Mouse (Mus musculus): ENCODE measurements around the gene Mat1a. TPM values are rescaled to one million over a fixed set of nuclear protein-coding genes. Genes with fewer than 3 reads are reported as not detected.
A peak's percentile ranks its signal among the peaks of the same experiment; 100 is the strongest.

The Mat1a gene
- polyA plus RNA-seq, 2 experiments: not detected

- no peak overlapping the region for H3K4me3 ChIP-seq (replicated peaks; ENCODE audit: low read length)
- H3K27me3 ChIP-seq (ENCODE audit: control insufficient read depth, insufficient read depth, low read length): no peaks in the 10 kb centered on the region
- no peaks in the 10 kb centered on the region for H3K36me3 ChIP-seq (ENCODE audit: control insufficient read depth, insufficient read depth, low read length)
- ATAC-seq (ENCODE audit: low FRiP score, low read depth) (no peak), DNase-seq (ENCODE audit: low spot score) (peak; percentile 17)
- WGBS: 47% methylated on average over 1 of the region's 1 CpGs
- H3K4me1 ChIP-seq (ENCODE audit: control insufficient read depth, insufficient read depth, low read length): no peaks in the 10 kb centered on the region
- no peak overlapping the region for H3K4me2 ChIP-seq (replicated peaks; ENCODE audit: low read depth, low read length, severe bottlenecking)
- no peak for TF ChIP-seq POLR2A (IDR thresholded peaks at IDR 0.05; ENCODE audit: borderline replicate concordance, extremely low read depth, insufficient read depth, insufficient read length)
- no peak overlapping the region for H3K9ac ChIP-seq (ENCODE audit: low read depth, low read length, severe bottlenecking)
- no peak overlapping the region for H3K27ac ChIP-seq (replicated peaks; ENCODE audit: low read depth, low read length)
- H3K9me3 ChIP-seq (ENCODE audit: control insufficient read depth, low read length): no peaks in the 10 kb centered on the region
These were observed 10.7 kb upstream of the Mat1a start for GRCm38 (mm10) chr14:41094114-41094513.

GRCm38 (mm10) chr14:41096296-41096860 is 8.5 kb upstream of the Mat1a start:
- ATAC-seq (ENCODE audit: low FRiP score, low read depth): no peak
- no peak for DNase-seq (ENCODE audit: low spot score)
- Histone ChIP-seq H3K27ac (replicated peaks; ENCODE audit: low read depth, low read length) (no peak overlapping the region), H3K9ac (ENCODE audit: low read depth, low read length, severe bottlenecking) (no peak overlapping the region), H3K4me2 (replicated peaks; ENCODE audit: low read depth, low read length, severe bottlenecking) (no peak overlapping the region), H3K36me3 (ENCODE audit: control insufficient read depth, insufficient read depth, low read length) (no peaks in the 10 kb centered on the region), H3K4me3 (replicated peaks; ENCODE audit: low read length) (no peak overlapping the region), H3K9me3 (ENCODE audit: control insufficient read depth, low read length) (no peaks in the 10 kb centered on the region), H3K27me3 (ENCODE audit: control insufficient read depth, insufficient read depth, low read length) (no peaks in the 10 kb centered on the region), H3K4me1 (ENCODE audit: control insufficient read depth, insufficient read depth, low read length) (no peaks in the 10 kb centered on the region)
- WGBS: 88% methylated on average over 3 of the region's 3 CpGs
- no peak for TF ChIP-seq POLR2A (IDR thresholded peaks at IDR 0.05; ENCODE audit: borderline replicate concordance, extremely low read depth, insufficient read depth, insufficient read length)

GRCm38 (mm10) chr14:41098726-41099125 is 6.1 kb upstream of the Mat1a start:
- H3K36me3 ChIP-seq (ENCODE audit: control insufficient read depth, insufficient read depth, low read length): no peaks in the 10 kb centered on the region
- H3K27ac ChIP-seq (replicated peaks; ENCODE audit: low read depth, low read length): no peak overlapping the region
- H3K27me3 ChIP-seq (ENCODE audit: control insufficient read depth, insufficient read depth, low read length): no peaks in the 10 kb centered on the region
- no peak overlapping the region for H3K4me2 ChIP-seq (replicated peaks; ENCODE audit: low read depth, low read length, severe bottlenecking)
- peak; percentile 44; the same call in 1 of the 2 replicates for ATAC-seq (ENCODE audit: low FRiP score, low read depth)
- WGBS: 64% methylated on average over 1 of the region's 1 CpGs
- DNase-seq (ENCODE audit: low spot score): no peak
- no peak for TF ChIP-seq POLR2A (IDR thresholded peaks at IDR 0.05; ENCODE audit: borderline replicate concordance, extremely low read depth, insufficient read depth, insufficient read length)
- H3K4me1 ChIP-seq (ENCODE audit: control insufficient read depth, insufficient read depth, low read length): no peaks in the 10 kb centered on the region
- no peak overlapping the region for H3K9ac ChIP-seq (ENCODE audit: low read depth, low read length, severe bottlenecking)
- H3K9me3 ChIP-seq (ENCODE audit: control insufficient read depth, low read length): no peaks in the 10 kb centered on the region
- H3K4me3 ChIP-seq (replicated peaks; ENCODE audit: low read length): no peak overlapping the region

GRCm38 (mm10) chr14:41100712-41101111 is 4.1 kb upstream of the Mat1a start:
- no peak overlapping the region for H3K4me3 ChIP-seq (replicated peaks; ENCODE audit: low read length)
- H3K4me1 ChIP-seq (ENCODE audit: control insufficient read depth, insufficient read depth, low read length): no peaks in the 10 kb centered on the region
- no peak overlapping the region for H3K4me2 ChIP-seq (replicated peaks; ENCODE audit: low read depth, low read length, severe bottlenecking)
- no peak for ATAC-seq (ENCODE audit: low FRiP score, low read depth)
- H3K27me3 ChIP-seq (ENCODE audit: control insufficient read depth, insufficient read depth, low read length): no peaks in the 10 kb centered on the region
- no peak for TF ChIP-seq POLR2A (IDR thresholded peaks at IDR 0.05; ENCODE audit: borderline replicate concordance, extremely low read depth, insufficient read depth, insufficient read length)
- no peak overlapping the region for H3K9ac ChIP-seq (ENCODE audit: low read depth, low read length, severe bottlenecking)
- no peak for DNase-seq (ENCODE audit: low spot score)
- H3K36me3 ChIP-seq (ENCODE audit: control insufficient read depth, insufficient read depth, low read length): no peaks in the 10 kb centered on the region
- H3K9me3 ChIP-seq (ENCODE audit: control insufficient read depth, low read length): no peaks in the 10 kb centered on the region
- no peak overlapping the region for H3K27ac ChIP-seq (replicated peaks; ENCODE audit: low read depth, low read length)
- WGBS: 81% methylated on average over 3 of the region's 3 CpGs

GRCm38 (mm10) chr14:41101242-41101641 is 3.6 kb upstream of the Mat1a start:
- Histone ChIP-seq H3K4me1 (ENCODE audit: control insufficient read depth, insufficient read depth, low read length) (no peaks in the 10 kb centered on the region), H3K27ac (replicated peaks; ENCODE audit: low read depth, low read length) (no peak overlapping the region), H3K36me3 (ENCODE audit: control insufficient read depth, insufficient read depth, low read length) (no peaks in the 10 kb centered on the region), H3K9me3 (ENCODE audit: control insufficient read depth, low read length) (no peaks in the 10 kb centered on the region), H3K27me3 (ENCODE audit: control insufficient read depth, insufficient read depth, low read length) (no peaks in the 10 kb centered on the region), H3K4me2 (replicated peaks; ENCODE audit: low read depth, low read length, severe bottlenecking) (no peak overlapping the region), H3K9ac (ENCODE audit: low read depth, low read length, severe bottlenecking) (no peak overlapping the region), H3K4me3 (replicated peaks; ENCODE audit: low read length) (no peak overlapping the region)
- DNase-seq (ENCODE audit: low spot score): no peak
- no peak for ATAC-seq (ENCODE audit: low FRiP score, low read depth)
- 87% methylated on average over 5 of the region's 5 CpGs for WGBS
- no peak for TF ChIP-seq POLR2A (IDR thresholded peaks at IDR 0.05; ENCODE audit: borderline replicate concordance, extremely low read depth, insufficient read depth, insufficient read length)

GRCm38 (mm10) chr14:41102269-41102668 is 2.6 kb upstream of the Mat1a start:
- no peak overlapping the region for H3K4me3 ChIP-seq (replicated peaks; ENCODE audit: low read length)
- H3K27ac ChIP-seq (replicated peaks; ENCODE audit: low read depth, low read length): no peak overlapping the region
- no peaks in the 10 kb centered on the region for H3K27me3 ChIP-seq (ENCODE audit: control insufficient read depth, insufficient read depth, low read length)
- DNase-seq (ENCODE audit: low spot score): no peak
- no peaks in the 10 kb centered on the region for H3K36me3 ChIP-seq (ENCODE audit: control insufficient read depth, insufficient read depth, low read length)
- 79% methylated on average over 2 of the region's 2 CpGs for WGBS
- no peak for TF ChIP-seq POLR2A (IDR thresholded peaks at IDR 0.05; ENCODE audit: borderline replicate concordance, extremely low read depth, insufficient read depth, insufficient read length)
- no peak overlapping the region for H3K4me2 ChIP-seq (replicated peaks; ENCODE audit: low read depth, low read length, severe bottlenecking)
- no peaks in the 10 kb centered on the region for H3K9me3 ChIP-seq (ENCODE audit: control insufficient read depth, low read length)
- no peak overlapping the region for H3K9ac ChIP-seq (ENCODE audit: low read depth, low read length, severe bottlenecking)
- H3K4me1 ChIP-seq (ENCODE audit: control insufficient read depth, insufficient read depth, low read length): no peaks in the 10 kb centered on the region
- no peak for ATAC-seq (ENCODE audit: low FRiP score, low read depth)
